9 mouse cellular contexts compared by ENCODE assay signal in the genomic region with DNA sequence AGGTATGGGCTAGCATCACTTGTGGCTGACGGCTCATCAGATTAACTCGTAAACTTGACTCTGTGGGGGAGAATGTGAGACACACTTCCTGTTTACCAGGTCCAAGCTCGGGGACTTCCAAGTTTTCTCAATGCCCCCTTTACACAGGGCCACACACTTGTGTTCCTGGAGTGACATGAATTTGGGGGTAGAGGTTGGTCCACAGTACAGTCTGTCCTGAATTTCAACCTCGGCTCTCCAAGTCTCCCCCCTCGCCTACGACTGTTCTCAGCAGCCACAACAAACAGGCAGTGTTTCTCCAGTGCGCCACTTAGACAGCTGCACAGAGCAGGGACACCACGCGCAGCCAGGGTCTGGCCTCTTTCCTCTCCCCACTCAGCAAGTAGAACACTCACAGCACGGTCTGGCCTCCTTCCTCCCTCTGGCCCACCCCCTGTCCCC. TPM values are rescaled to one million over a fixed set of nuclear protein-coding genes. Genes with fewer than 3 reads are reported as not detected.
DNase-seq lines count a peak whose midpoint lies in the region; ATAC-seq and TF ChIP-seq lines count a peak whose summit lies in the region.
"Had no signal": no experiment of that assay in that cellular context is flagged by ENCODE, and none has a peak within 500 bp of the region (broad histone marks: within the 10 kb centered on the region; RNA-seq: fewer than 3 reads in every experiment).

No protein-coding gene starts in this region.

- H3K4me2 ChIP-seq in lung, embryonic 14.5 days: no peak overlapping the region
- no peak overlapping the region for H3K4me2 ChIP-seq in limb, embryonic 14.5 days (replicated peaks; ENCODE audit: low read depth, low read length, severe bottlenecking)
- H3K4me2 ChIP-seq: neural tube, embryonic 12.5 days had no signal

- peak; percentile 16 for DNase-seq in cerebellum, adult 11-12 months
- no peak for DNase-seq in cerebellum, postnatal 4 days (ENCODE audit: low spot score in 2 of 2)
- peak; percentile 27 for DNase-seq in lung, embryonic 14.5 days
- no peak for DNase-seq in lung, postnatal 36 days
- DNase-seq in limb, embryonic 14.5 days (ENCODE audit: low spot score): no peak
- DNase-seq in liver: no peak
- no peak for DNase-seq in testis, postnatal 10 days (ENCODE audit: low spot score)

- no peak overlapping the region for H3K4me3 ChIP-seq in lung, embryonic 14.5 days (ENCODE audit: low read depth, low read length)
- no peak overlapping the region for H3K4me3 ChIP-seq in limb, embryonic 14.5 days (replicated peaks; ENCODE audit: low read length)
- H3K4me3 ChIP-seq: neural tube, embryonic 12.5 days had no signal

- no peak for TF ChIP-seq CTCF in lung, embryonic 14.5 days (IDR thresholded peaks at IDR 0.05; ENCODE audit: low read depth)

- no peak overlapping the region for H3K9ac ChIP-seq in lung, embryonic 14.5 days
- H3K9ac ChIP-seq in limb, embryonic 14.5 days (ENCODE audit: low read depth, low read length, severe bottlenecking): no peak overlapping the region
- H3K9ac ChIP-seq: neural tube, embryonic 12.5 days had no signal

- no peaks in the 10 kb centered on the region for H3K27me3 ChIP-seq in lung, embryonic 14.5 days (ENCODE audit: insufficient read depth, low read length)
- H3K27me3 ChIP-seq in limb, embryonic 14.5 days (ENCODE audit: control insufficient read depth, insufficient read depth, low read length): no peaks in the 10 kb centered on the region
- H3K27me3 ChIP-seq: neural tube, embryonic 12.5 days had no signal

- H3K36me3 ChIP-seq in lung, embryonic 14.5 days (ENCODE audit: insufficient read depth): no peaks in the 10 kb centered on the region
- H3K36me3 ChIP-seq in limb, embryonic 14.5 days (ENCODE audit: control insufficient read depth, insufficient read depth, low read length): no peaks in the 10 kb centered on the region
- H3K36me3 ChIP-seq: neural tube, embryonic 12.5 days had no signal

- no peak for TF ChIP-seq POLR2A in limb, embryonic 14.5 days (IDR thresholded peaks at IDR 0.05; ENCODE audit: borderline replicate concordance, extremely low read depth, insufficient read depth, insufficient read length)

- H3K9me3 ChIP-seq in lung, embryonic 14.5 days (ENCODE audit: low read depth, low read length): no peaks in the 10 kb centered on the region
- no peaks in the 10 kb centered on the region for H3K9me3 ChIP-seq in limb, embryonic 14.5 days (ENCODE audit: control insufficient read depth, low read length)
- H3K9me3 ChIP-seq: neural tube, embryonic 12.5 days had no signal

- ATAC-seq in lung, embryonic 14.5 days (ENCODE audit: insufficient read depth): peak; percentile 54; the same call in 1 of the 2 replicates
- peak; percentile 34 for ATAC-seq in granulocyte monocyte progenitor cell, adult 5-6 weeks (replicated peaks; ENCODE audit: poor library complexity, severe bottlenecking)
- ATAC-seq in limb, embryonic 14.5 days (ENCODE audit: low FRiP score, low read depth): peak; percentile 44; the same call in 1 of the 2 replicates

- H3K4me1 ChIP-seq in lung, embryonic 14.5 days (ENCODE audit: insufficient read depth): no peaks in the 10 kb centered on the region
- peaks cover 6% of the 10 kb centered on the region; the same call in 1 of the 2 replicates for H3K4me1 ChIP-seq in limb, embryonic 14.5 days (ENCODE audit: control insufficient read depth, insufficient read depth, low read length)
- H3K4me1 ChIP-seq: neural tube, embryonic 12.5 days had no signal

- WGBS in lung, embryonic 14.5 days: 43% methylated on average over 10 of the region's 10 CpGs
- 42% methylated on average over 10 of the region's 10 CpGs for WGBS in limb, embryonic 14.5 days

- no peak overlapping the region for H3K27ac ChIP-seq in lung, embryonic 14.5 days (ENCODE audit: low read depth)
- no peak overlapping the region for H3K27ac ChIP-seq in limb, embryonic 14.5 days (replicated peaks; ENCODE audit: low read depth, low read length)
- H3K27ac ChIP-seq: neural tube, embryonic 12.5 days had no signal

RNA-seq across cellular contexts. Expression of gene Cd101, which starts 17.2 kb away (rescaled TPM):
- polyA plus RNA-seq in lung, embryonic 14.5 days (2014; fragmentation: Nextera tagmentation; extraction: Ambion mirVana): 0.07 and 0.17 TPM in 2 replicates
- total RNA-seq in granulocyte monocyte progenitor cell, adult 5-6 weeks (2014; fragmentation: Nextera tagmentation): not detected in 2 replicates
- 0.17 and 0.36 TPM in 2 replicates for total RNA-seq in granulocyte monocyte progenitor cell, adult 5-6 weeks (2017)
- 0.10 and 0.14 TPM in 2 replicates for polyA plus RNA-seq in limb, embryonic 14.5 days (2012; rRNA removed)
- polyA plus RNA-seq in limb, embryonic 14.5 days (2014; fragmentation: Nextera tagmentation; extraction: Ambion mirVana): 0.19 TPM in 1 of 2 replicates, not detected in the other

RNA-seq across cellular contexts. Expression of gene Ttf2, which starts 42.7 kb away (rescaled TPM):
- polyA plus RNA-seq in lung, embryonic 14.5 days (2014; fragmentation: Nextera tagmentation; extraction: Ambion mirVana): 26.4 and 27.7 TPM in 2 replicates
- 21.3 and 23.5 TPM in 2 replicates for total RNA-seq in granulocyte monocyte progenitor cell, adult 5-6 weeks (2014; fragmentation: Nextera tagmentation)
- 29.0 and 29.2 TPM in 2 replicates for total RNA-seq in granulocyte monocyte progenitor cell, adult 5-6 weeks (2017)
- 13.9 and 14.0 TPM in 2 replicates for polyA plus RNA-seq in limb, embryonic 14.5 days (2012; rRNA removed)
- 14.0 and 17.9 TPM in 2 replicates for polyA plus RNA-seq in limb, embryonic 14.5 days (2014; fragmentation: Nextera tagmentation; extraction: Ambion mirVana)

Comparison
In these comparisons a context has a peak if more than half of its experiments do, and no peak if none do; other contexts are left out.
1. DNase-seq: peak in cerebellum, adult 11-12 months (single experiment) and lung, embryonic 14.5 days (single experiment); none in cerebellum, postnatal 4 days (0 of 2), lung, postnatal 36 days (single experiment), limb, embryonic 14.5 days (single experiment), liver (single experiment) and testis, postnatal 10 days (single experiment).
2. Peak in every context shown above with its lines, with median percentiles within 50 percentile points of each other: ATAC-seq.